Mouse (Mus musculus): Measurements from ENCODE around the gene Etnppl. TPM values are rescaled to one million over a fixed set of nuclear protein-coding genes. Genes with fewer than 3 reads are reported as not detected.

Etnppl gene
- total and polyA plus RNA-seq, 2 experiments: 54.4 to 113 TPM

- TF ChIP-seq CTCF (IDR thresholded peaks at IDR 0.05; ENCODE audit: low read depth, low read length) (no peak), POLR2A (IDR thresholded peaks at IDR 0.05; ENCODE audit: extremely low read depth, insufficient read depth, low read length) (no peak)
- DNase-seq (ENCODE audit: extremely low read depth, low read depth, low spot score): no peak
- WGBS: 79% methylated on average over 11 of the region's 11 CpGs
- H3K9ac ChIP-seq (ENCODE audit: low read depth, low read length): no peak overlapping the region
- no peaks in the 10 kb centered on the region for H3K27me3 ChIP-seq (ENCODE audit: control insufficient read depth, insufficient read depth, low read length)
- H3K4me3 ChIP-seq (ENCODE audit: insufficient read depth, low read depth, low read length): no peak overlapping the region
- H3K36me3 ChIP-seq (ENCODE audit: control insufficient read depth, insufficient read depth, low read length): no peaks in the 10 kb centered on the region
- no peak overlapping the region for H3K27ac ChIP-seq (replicated peaks; ENCODE audit: insufficient read depth, low read depth, low read length)
- H3K79me2 ChIP-seq (ENCODE audit: control insufficient read depth, insufficient read depth, low read length): no peaks in the 10 kb centered on the region
- peaks cover 7% of the 10 kb centered on the region for H3K4me1 ChIP-seq (ENCODE audit: control insufficient read depth, insufficient read depth, low read length)
These were observed 29.0 kb downstream of the Etnppl start for GRCm38 (mm10) chr3:130646110-130646810.

GRCm38 (mm10) chr3:130649569-130649968 lies 32.3 kb downstream of the Etnppl start:
- Histone ChIP-seq H3K27ac (replicated peaks; ENCODE audit: insufficient read depth, low read depth, low read length) (peak overlapping the region; percentile 50), H3K36me3 (ENCODE audit: control insufficient read depth, insufficient read depth, low read length) (no peaks in the 10 kb centered on the region), H3K9ac (ENCODE audit: low read depth, low read length) (no peak overlapping the region), H3K4me1 (ENCODE audit: control insufficient read depth, insufficient read depth, low read length) (peaks cover 7% of the 10 kb centered on the region), H3K4me3 (ENCODE audit: insufficient read depth, low read depth, low read length) (no peak overlapping the region), H3K27me3 (ENCODE audit: control insufficient read depth, insufficient read depth, low read length) (no peaks in the 10 kb centered on the region), H3K79me2 (ENCODE audit: control insufficient read depth, insufficient read depth, low read length) (no peaks in the 10 kb centered on the region)
- TF ChIP-seq POLR2A (IDR thresholded peaks at IDR 0.05; ENCODE audit: extremely low read depth, insufficient read depth, low read length) (no peak), CTCF (IDR thresholded peaks at IDR 0.05; ENCODE audit: low read depth, low read length) (no peak)
- DNase-seq (ENCODE audit: extremely low read depth, low read depth, low spot score): peak; percentile 83
- WGBS: 20% methylated on average over 6 of the region's 6 CpGs

GRCm38 (mm10) chr3:130660619-130661018 lies 43.4 kb downstream of the Etnppl start:
- WGBS: 6% methylated on average over 6 of the region's 6 CpGs
- no peak overlapping the region for H3K9ac ChIP-seq (ENCODE audit: low read depth, low read length)
- H3K4me1 ChIP-seq (ENCODE audit: control insufficient read depth, insufficient read depth, low read length): peaks cover 5% of the 10 kb centered on the region; the same call in 1 of the 2 replicates
- no peak overlapping the region for H3K4me3 ChIP-seq (ENCODE audit: insufficient read depth, low read depth, low read length)
- TF ChIP-seq CTCF (IDR thresholded peaks at IDR 0.05; ENCODE audit: low read depth, low read length) (no peak), POLR2A (IDR thresholded peaks at IDR 0.05; ENCODE audit: extremely low read depth, insufficient read depth, low read length) (no peak)
- peak overlapping the region; percentile 39 for H3K27ac ChIP-seq (replicated peaks; ENCODE audit: insufficient read depth, low read depth, low read length)
- H3K27me3 ChIP-seq (ENCODE audit: control insufficient read depth, insufficient read depth, low read length): no peaks in the 10 kb centered on the region
- no peaks in the 10 kb centered on the region for H3K36me3 ChIP-seq (ENCODE audit: control insufficient read depth, insufficient read depth, low read length)
- peak; percentile 98 for DNase-seq (ENCODE audit: extremely low read depth, low read depth, low spot score)
- H3K79me2 ChIP-seq (ENCODE audit: control insufficient read depth, insufficient read depth, low read length): no peaks in the 10 kb centered on the region

- no peaks in the 10 kb centered on the region for H3K27me3 ChIP-seq (ENCODE audit: control insufficient read depth, insufficient read depth, low read length)
These were observed 45.2 kb downstream of the Etnppl start for GRCm38 (mm10) chr3:130662496-130662895.

GRCm38 (mm10) chr3:130671291-130671690 lies 54.0 kb downstream of the Etnppl start:
- Histone ChIP-seq H3K27ac (replicated peaks; ENCODE audit: insufficient read depth, low read depth, low read length) (no peak overlapping the region), H3K27me3 (ENCODE audit: control insufficient read depth, insufficient read depth, low read length) (no peaks in the 10 kb centered on the region), H3K4me1 (ENCODE audit: control insufficient read depth, insufficient read depth, low read length) (no peaks in the 10 kb centered on the region), H3K9ac (ENCODE audit: low read depth, low read length) (no peak overlapping the region), H3K4me3 (ENCODE audit: insufficient read depth, low read depth, low read length) (no peak overlapping the region), H3K79me2 (ENCODE audit: control insufficient read depth, insufficient read depth, low read length) (no peaks in the 10 kb centered on the region), H3K36me3 (ENCODE audit: control insufficient read depth, insufficient read depth, low read length) (no peaks in the 10 kb centered on the region)
- DNase-seq (ENCODE audit: extremely low read depth, low read depth, low spot score): no peak
- 81% methylated on average over 14 of the region's 14 CpGs for WGBS
- TF ChIP-seq CTCF (IDR thresholded peaks at IDR 0.05; ENCODE audit: low read depth, low read length) (no peak), POLR2A (IDR thresholded peaks at IDR 0.05; ENCODE audit: extremely low read depth, insufficient read depth, low read length) (no peak)

More at GRCm38 (mm10) chr3:130662496-130662895, 45.2 kb downstream of the Etnppl start:
- no peak for DNase-seq (ENCODE audit: extremely low read depth, low read depth, low spot score)
- TF ChIP-seq CTCF (IDR thresholded peaks at IDR 0.05; ENCODE audit: low read depth, low read length): no peak
- TF ChIP-seq POLR2A (IDR thresholded peaks at IDR 0.05; ENCODE audit: extremely low read depth, insufficient read depth, low read length): no peak
- Histone ChIP-seq H3K4me3 (ENCODE audit: insufficient read depth, low read depth, low read length) (no peak overlapping the region), H3K9ac (ENCODE audit: low read depth, low read length) (no peak overlapping the region), H3K27ac (replicated peaks; ENCODE audit: insufficient read depth, low read depth, low read length) (no peak overlapping the region), H3K79me2 (ENCODE audit: control insufficient read depth, insufficient read depth, low read length) (no peaks in the 10 kb centered on the region), H3K4me1 (ENCODE audit: control insufficient read depth, insufficient read depth, low read length) (peaks cover 5% of the 10 kb centered on the region; the same call in 1 of the 2 replicates), H3K36me3 (ENCODE audit: control insufficient read depth, insufficient read depth, low read length) (no peaks in the 10 kb centered on the region)
- 97% methylated on average over 3 of the region's 3 CpGs for WGBS

Data from liver, adult 2 months (tissue).